Mouse (Mus musculus) hindbrain, embryonic 14.5 days (tissue): Measurements from ENCODE around the gene Olfr10. TPM values are rescaled to one million over a fixed set of nuclear protein-coding genes. Genes with fewer than 3 reads are reported as not detected.
"Not testable (repeated sequence)": the region's sequence is repeated elsewhere in the genome, so short reads cannot be mapped to it uniquely, and the experiment has no call there.

ENCODE experiments used
- ATAC-seq: fragments of 200-750 bp; cut with Nextera tagmentation; 2 replicates; pipeline ENCODE4 v1.8.0; 2017; ENCODE audit warnings: moderate number of reproducible peaks, mild to moderate bottlenecking, moderate TSS enrichment, moderate library complexity; ENCODE audit not compliant: low FRiP score
- DNase-seq: peaks from one replicate; pipeline ENCODE4 v3.0.0-alpha.2; 2015; ENCODE audit warnings: low spot score
- H3K27ac ChIP-seq: fragments of 300-500 bp; sonication (generic); 2 replicates; pipeline ENCODE4 v1.5.1; 2014; ENCODE audit warnings: mild to moderate bottlenecking, moderate library complexity
- H3K27me3 ChIP-seq: fragments of 300-500 bp; sonication (generic); 2 replicates; pipeline ENCODE4 v1.6.1; 2014; ENCODE audit warnings: mild to moderate bottlenecking, low read length, mixed read lengths; ENCODE audit not compliant: control insufficient read depth, insufficient read depth
- H3K36me3 ChIP-seq: fragments of 300-500 bp; sonication (generic); replicated peaks from 2 replicates; pipeline ENCODE4 v1.6.1; 2014; ENCODE audit not compliant: control insufficient read depth, insufficient read depth
- H3K4me1 ChIP-seq: fragments of 300-500 bp; sonication (generic); replicated peaks from 2 replicates; pipeline ENCODE4 v1.6.1; 2014; ENCODE audit warnings: antibody characterized with exemption, low read length, mixed read lengths; ENCODE audit not compliant: control insufficient read depth, insufficient read depth
- H3K4me2 ChIP-seq: fragments of 300-500 bp; sonication (generic); replicated peaks from 2 replicates; pipeline ENCODE4 v1.6.1; 2014; ENCODE audit warnings: mild to moderate bottlenecking, moderate library complexity
- H3K4me3 ChIP-seq: fragments of 300-500 bp; sonication (generic); replicated peaks from 2 replicates; pipeline ENCODE4 v1.5.1; 2014; ENCODE audit warnings: mild to moderate bottlenecking, low read length
- H3K9ac ChIP-seq: fragments of 300-500 bp; sonication (generic); 2 replicates; pipeline ENCODE4 v1.6.1; 2014
- H3K9me3 ChIP-seq: fragments of 300-500 bp; sonication (generic); 2 replicates; pipeline ENCODE4 v1.6.1; 2016; ENCODE audit warnings: low read length; ENCODE audit not compliant: control insufficient read depth
- WGBS: fragments of 180-500 bp; shearing (Covaris S2); extraction: QIAGEN DNeasy Blood & Tissue Kit; methylation state at CpG from one replicate; pipeline ENCODE4 v1.1.7; 2014; 5-methylcytosine and 5-hydroxymethylcytosine counted together
- polyA plus RNA-seq: library from polyadenylated mRNA; unstranded; fragments of >200 nt; fragmentation: Nextera tagmentation; extraction: Ambion mirVana; gene quantifications from 2 replicates; pipeline ENCODE4 v1.2.1, GENCODE M21; 2014

Olfr10 gene
- polyA plus RNA-seq, 1 experiment from 2014 or later = not detected

DNA sequence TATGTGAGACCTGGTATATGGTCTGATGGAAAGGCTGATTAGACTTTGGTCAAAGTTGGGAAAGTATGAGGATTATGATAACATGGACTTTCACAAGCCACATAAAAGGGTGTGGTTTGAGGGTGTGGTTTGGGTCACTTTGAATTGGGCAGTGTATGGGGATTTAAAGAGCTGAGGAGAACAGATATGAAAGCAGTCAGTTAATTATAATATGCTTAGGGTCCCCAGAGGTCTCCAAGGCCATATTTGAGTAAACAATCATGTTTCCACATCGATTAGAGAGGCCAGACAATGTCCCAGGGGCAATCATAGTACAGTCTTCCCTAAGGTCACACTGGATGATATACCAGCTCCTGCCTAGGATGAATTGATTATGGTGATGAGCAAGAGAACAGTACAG lies 19.6 kb upstream of the Olfr10 start, which contains the start of gene Olfr1392:
Gene Olfr1392 (plus strand): TSS at position 301 of the 400 bp plus-strand sequence.
- H3K27ac ChIP-seq, H3K36me3 ChIP-seq, DNase-seq, H3K4me1 ChIP-seq, H3K9me3 ChIP-seq, H3K9ac ChIP-seq, H3K27me3 ChIP-seq, H3K4me2 ChIP-seq, H3K4me3 ChIP-seq, ATAC-seq: not testable (repeated sequence)
- WGBS = 48% methylated on average over 1 of the region's 1 CpGs

DNA sequence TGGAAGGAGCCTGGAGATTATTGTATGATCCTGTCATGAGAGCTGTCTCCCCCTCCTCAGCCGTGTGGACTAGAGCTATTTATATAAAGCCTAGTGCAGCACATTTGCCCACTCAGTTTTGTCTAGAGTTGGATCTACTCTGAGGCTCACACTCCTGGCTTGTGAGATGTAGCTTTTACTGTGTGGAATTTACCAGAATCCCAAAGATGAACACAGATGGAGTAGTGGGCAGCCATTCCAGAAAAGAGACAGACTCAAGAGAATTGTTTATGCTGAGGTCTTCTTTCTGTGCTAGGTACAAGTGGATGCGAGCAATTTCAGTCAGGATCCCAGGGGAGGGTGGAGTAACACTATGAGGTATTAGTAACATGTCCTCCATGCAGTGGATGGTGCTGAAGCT lies 17.3 kb upstream of the Olfr10 start:
- 83% methylated on average over 2 of the region's 2 CpGs for WGBS
- DNase-seq (no peak), ATAC-seq (no peak)
- Histone ChIP-seq H3K4me1 (no peaks in the 10 kb centered on the region), H3K9me3 (no peaks in the 10 kb centered on the region), H3K9ac (no peak overlapping the region), H3K36me3 (no peaks in the 10 kb centered on the region), H3K4me2 (no peak overlapping the region), H3K27ac (no peak overlapping the region), H3K4me3 (no peak overlapping the region), H3K27me3 (no peaks in the 10 kb centered on the region)

DNA sequence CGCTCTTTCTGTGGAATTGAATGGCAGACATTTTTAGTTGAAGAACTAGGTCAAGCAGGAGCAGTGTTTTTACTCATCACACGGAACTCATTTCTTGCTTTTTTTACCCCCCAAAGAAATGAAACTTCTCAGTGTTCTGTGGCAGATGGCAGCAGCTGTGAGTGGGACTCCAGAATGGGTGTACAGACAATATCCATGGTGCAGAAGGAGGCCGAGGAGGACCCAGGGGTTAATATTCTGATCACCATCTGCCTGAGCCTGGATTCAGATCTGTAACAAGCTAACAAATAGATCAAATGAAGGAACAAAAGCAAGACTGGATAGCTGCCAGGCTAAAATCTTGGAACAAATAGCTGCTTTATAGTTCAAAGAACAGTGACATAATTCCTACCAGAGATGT lies 11.8 kb upstream of the Olfr10 start:
- no peaks in the 10 kb centered on the region for H3K27me3 ChIP-seq
- H3K4me3 ChIP-seq = no peak overlapping the region

DNA sequence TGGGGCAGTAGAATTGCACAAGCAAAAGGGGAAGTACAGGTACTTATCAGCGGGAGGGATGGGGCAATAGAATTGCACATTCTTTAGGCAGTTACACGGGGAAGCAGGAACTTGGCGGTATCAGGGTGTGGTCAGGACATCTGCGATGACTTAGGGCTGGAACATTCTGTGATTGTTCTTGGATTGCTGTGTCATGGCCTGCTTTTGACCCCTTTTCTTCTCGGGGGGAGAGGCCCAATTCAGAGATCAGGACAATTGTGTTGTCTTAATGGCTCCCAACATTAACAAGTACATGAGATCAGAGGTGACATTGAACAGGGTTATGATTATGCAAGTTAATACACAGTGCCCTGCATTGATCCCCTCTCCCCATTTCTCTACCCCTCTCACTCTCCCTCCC lies 4.0 kb downstream of the Olfr10 start:
- 86% methylated on average over 5 of the region's 5 CpGs for WGBS
- not testable (repeated sequence) for H3K9ac ChIP-seq, H3K27me3 ChIP-seq, H3K4me2 ChIP-seq, DNase-seq, H3K36me3 ChIP-seq, H3K4me3 ChIP-seq, H3K27ac ChIP-seq, H3K9me3 ChIP-seq, H3K4me1 ChIP-seq, ATAC-seq

More for the DNA sequence above, 11.8 kb upstream of the Olfr10 start:
- 56% methylated on average over 3 of the region's 3 CpGs for WGBS
- H3K4me1 ChIP-seq = no peaks in the 10 kb centered on the region
- ATAC-seq = no peak
- H3K27ac ChIP-seq = no peak overlapping the region
- DNase-seq = no peak
- no peaks in the 10 kb centered on the region for H3K36me3 ChIP-seq
- no peaks in the 10 kb centered on the region for H3K9me3 ChIP-seq
- H3K9ac ChIP-seq = no peak overlapping the region
- H3K4me2 ChIP-seq = no peak overlapping the region

DNA sequence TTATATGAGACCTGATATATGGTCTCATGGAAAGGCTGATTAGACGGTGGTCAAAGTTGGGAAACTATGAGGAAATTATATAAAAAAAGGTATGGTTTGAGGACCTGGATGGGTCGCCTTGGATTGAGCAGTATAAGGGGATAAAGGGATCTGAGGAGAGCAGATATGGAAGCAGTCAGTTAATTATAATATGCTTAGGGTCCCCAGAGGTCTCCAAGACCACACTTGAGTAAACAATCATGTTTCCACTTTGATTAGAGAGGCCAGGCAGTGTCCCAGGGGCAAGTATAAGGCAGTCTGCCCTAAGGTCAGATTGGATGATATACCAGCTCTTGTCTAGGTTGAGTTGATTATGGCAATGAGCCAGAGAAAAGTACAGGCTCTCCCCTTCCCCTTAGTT lies 17.9 kb downstream of the Olfr10 start, which contains the start of gene Olfr1391:
Gene Olfr1391 (plus strand): TSS at position 301 of the 400 bp plus-strand sequence.
- DNase-seq (no peak), ATAC-seq (no peak)
- no peak within 1 kb of the TSS for H3K27ac ChIP-seq
- no peak within 1 kb of the TSS for H3K4me3 ChIP-seq
- WGBS = 88% methylated on average over 2 of the region's 2 CpGs
- no peak within 1 kb of the TSS for H3K4me2 ChIP-seq
- no peaks in the 10 kb centered on the region for H3K27me3 ChIP-seq
- no peaks in the 10 kb centered on the region for H3K36me3 ChIP-seq
- H3K4me1 ChIP-seq = no peaks in the 10 kb centered on the region
- no peaks in the 10 kb centered on the region for H3K9me3 ChIP-seq
- no peak within 1 kb of the TSS for H3K9ac ChIP-seq

DNA sequence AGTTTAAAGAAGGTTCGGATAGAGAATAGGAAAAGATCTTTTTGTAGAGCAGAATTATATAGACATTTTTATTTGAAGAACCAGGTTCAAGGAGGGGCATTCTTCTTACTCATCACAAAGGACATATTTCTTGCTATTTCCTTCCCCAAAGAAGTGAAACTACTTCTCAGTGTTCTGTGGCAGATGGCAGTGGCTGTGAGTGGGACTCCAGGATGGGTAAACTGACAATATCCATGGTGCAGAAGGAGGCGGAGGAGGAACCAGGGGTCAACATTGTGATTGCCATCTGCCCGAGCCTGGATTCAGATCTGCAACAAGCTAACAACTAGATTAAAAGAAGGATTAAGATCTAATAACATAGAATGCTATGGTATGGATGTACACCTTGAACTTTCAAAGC lies 22.2 kb downstream of the Olfr10 start:
- no peaks in the 10 kb centered on the region for H3K9me3 ChIP-seq
- no peak overlapping the region for H3K9ac ChIP-seq
- no peak overlapping the region for H3K4me2 ChIP-seq
- no peaks in the 10 kb centered on the region for H3K27me3 ChIP-seq
- H3K4me3 ChIP-seq = no peak overlapping the region
- H3K4me1 ChIP-seq = no peaks in the 10 kb centered on the region
- H3K27ac ChIP-seq = no peak overlapping the region
- DNase-seq = no peak
- ATAC-seq = no peak
- 90% methylated on average over 3 of the region's 3 CpGs for WGBS
- no peaks in the 10 kb centered on the region for H3K36me3 ChIP-seq

DNA sequence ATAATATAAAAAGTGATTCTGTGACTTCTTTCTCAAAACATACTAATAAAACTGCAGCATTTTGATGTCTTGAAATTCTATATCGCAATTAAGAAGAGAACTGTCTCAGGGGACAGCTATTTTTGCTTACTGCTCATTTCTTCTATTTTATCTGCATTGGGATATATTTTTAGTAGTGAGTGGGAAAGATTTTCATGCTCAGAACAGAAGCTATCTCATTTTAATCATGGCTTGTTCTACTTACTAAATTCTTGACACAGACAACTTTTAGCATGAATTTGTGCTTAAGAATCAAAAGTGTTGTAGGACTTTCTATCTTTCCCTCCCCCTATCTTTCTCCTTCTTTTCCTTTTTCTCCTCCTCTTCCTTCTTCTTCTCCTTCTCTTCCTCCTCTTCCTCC lies 25.1 kb downstream of the Olfr10 start:
- Histone ChIP-seq H3K4me1 (no peaks in the 10 kb centered on the region), H3K4me3 (no peak overlapping the region), H3K27ac (no peak overlapping the region), H3K9ac (no peak overlapping the region), H3K4me2 (no peak overlapping the region), H3K36me3 (no peaks in the 10 kb centered on the region), H3K27me3 (no peaks in the 10 kb centered on the region), H3K9me3 (no peaks in the 10 kb centered on the region)
- DNase-seq (no peak), ATAC-seq (no peak)
- 78% methylated on average over 1 of the region's 1 CpGs for WGBS

DNA sequence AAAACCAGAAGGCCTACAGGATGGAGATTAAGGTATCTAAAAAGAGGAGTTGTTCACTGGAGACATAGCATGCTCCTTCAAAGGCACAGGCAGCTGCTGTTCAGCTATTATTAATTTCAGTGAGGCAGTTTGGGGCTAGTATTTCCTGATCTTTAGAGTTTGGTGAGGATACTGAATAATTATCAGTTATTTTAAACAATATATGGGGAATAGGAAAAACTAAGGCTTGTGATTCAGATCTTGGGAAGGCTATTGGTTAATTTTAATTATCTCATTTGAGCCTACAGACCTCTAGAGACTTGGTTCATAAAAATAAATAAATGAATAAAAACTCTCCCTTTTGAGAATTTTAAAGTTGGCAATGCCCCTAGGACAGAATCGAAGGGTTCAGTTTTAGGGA lies 30.3 kb downstream of the Olfr10 start, which contains the start of gene Olfr1390:
Gene Olfr1390 (plus strand): TSS at position 301 of the 400 bp plus-strand sequence.
- no peaks in the 10 kb centered on the region for H3K36me3 ChIP-seq
- WGBS = 84% methylated on average over 1 of the region's 1 CpGs
- H3K27ac ChIP-seq = no peak within 1 kb of the TSS
- H3K9ac ChIP-seq = no peak within 1 kb of the TSS
- no peak within 1 kb of the TSS for H3K4me3 ChIP-seq
- H3K27me3 ChIP-seq = no peaks in the 10 kb centered on the region
- DNase-seq = no peak
- no peak within 1 kb of the TSS for H3K4me2 ChIP-seq
- no peaks in the 10 kb centered on the region for H3K9me3 ChIP-seq
- no peaks in the 10 kb centered on the region for H3K4me1 ChIP-seq
- no peak for ATAC-seq

DNA sequence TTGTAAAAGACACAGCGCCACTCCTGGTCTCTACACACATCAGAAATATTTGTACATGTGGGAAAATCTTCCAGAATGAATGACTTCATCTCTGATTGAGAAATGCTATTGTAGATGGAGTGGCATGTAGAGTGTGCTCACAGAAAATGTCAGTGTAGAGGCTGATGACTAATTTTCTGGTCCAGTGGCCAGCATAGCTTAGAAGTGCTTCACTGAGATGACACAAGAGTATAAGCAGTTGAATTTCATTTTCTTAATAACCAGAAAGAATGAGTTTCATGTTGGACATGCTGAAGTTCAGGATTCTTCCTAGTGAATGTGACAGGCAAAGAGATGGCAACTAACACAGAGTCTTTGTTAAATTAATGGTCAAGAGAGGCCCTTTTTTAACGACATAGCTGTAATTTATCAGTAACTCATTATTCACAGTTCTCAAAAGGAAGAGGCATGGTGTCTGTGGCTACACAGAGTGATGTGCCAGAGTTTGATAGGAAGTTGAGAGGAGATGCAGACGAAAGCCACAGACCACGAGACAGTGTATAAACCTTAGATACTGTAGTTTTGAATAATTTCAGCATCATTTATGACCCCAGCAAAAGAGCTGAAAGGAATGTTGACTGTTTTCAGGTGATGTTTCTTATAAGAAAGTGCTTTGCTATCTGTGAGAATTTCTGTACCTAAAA lies 32.8 kb downstream of the Olfr10 start:
- 74% methylated on average over 4 of the region's 4 CpGs for WGBS

More for the DNA sequence above, 32.8 kb downstream of the Olfr10 start:
- H3K9ac ChIP-seq = no peak overlapping the region
- no peak overlapping the region for H3K4me2 ChIP-seq
- no peaks in the 10 kb centered on the region for H3K4me1 ChIP-seq
- H3K4me3 ChIP-seq = no peak overlapping the region
- H3K27ac ChIP-seq = no peak overlapping the region
- H3K36me3 ChIP-seq = no peaks in the 10 kb centered on the region
- no peaks in the 10 kb centered on the region for H3K9me3 ChIP-seq
- H3K27me3 ChIP-seq = no peaks in the 10 kb centered on the region
- DNase-seq (no peak), ATAC-seq (no peak)
